Mouse (Mus musculus) thymus, adult 2 months (tissue): Measurements from ENCODE around the gene Mef2c.

ENCODE experiments used
- CTCF ChIP-seq: fragments of 200-500 bp; IDR thresholded peaks from 2 replicates; pipeline ENCODE4 v1.5.1; 2012; ENCODE audit warnings: mild to moderate bottlenecking, control low read depth, low read length, moderate library complexity, borderline replicate concordance; ENCODE audit not compliant: control insufficient read depth, poor library complexity, insufficient read depth; ENCODE audit errors: extremely low read depth
- POLR2A ChIP-seq: fragments of 200-500 bp; IDR thresholded peaks from 2 replicates; pipeline ENCODE4 v1.6.1; 2012; ENCODE audit warnings: mild to moderate bottlenecking, low read length, control low read depth, moderate library complexity; ENCODE audit not compliant: control insufficient read depth, poor library complexity, insufficient read depth; ENCODE audit errors: extremely low read depth

GRCm38 (mm10) chr13:83651941-83652548 is 148.2 kb downstream of the Mef2c start:
- TF ChIP-seq CTCF (no peak), POLR2A (no peak)
